Mouse (Mus musculus) testis, adult 2 months (tissue): ENCODE results near the gene Lrp11.

Source experiments
- CTCF ChIP-seq: fragments of 200-500 bp; IDR thresholded peaks from 2 replicates; pipeline ENCODE4 v1.5.1; 2012; ENCODE audit warnings: low read depth, mild to moderate bottlenecking, inconsistent platforms, low read length, moderate library complexity; ENCODE audit not compliant: control insufficient read depth, insufficient read depth, insufficient replicate concordance
- POLR2A ChIP-seq: fragments of 200-500 bp; IDR thresholded peaks from 2 replicates; pipeline ENCODE4 v1.6.1; 2012; ENCODE audit warnings: low read depth, mild to moderate bottlenecking, inconsistent platforms, low read length, moderate library complexity; ENCODE audit not compliant: control insufficient read depth

- TF ChIP-seq CTCF: no peak
- no peak for TF ChIP-seq POLR2A
Observed at GRCm38 (mm10) chr10:7649059-7649458, 59.5 kb downstream of the Lrp11 start.
